Mouse (Mus musculus): ENCODE measurements at regions not wholly inside any gene's neighbourhood (a gene's known extent, or its start where the extent isn't known, plus 50 kb on each side); places are given as distances from the start of the nearest gene placed in this dataset.

- no peak for DNase-seq
Measured at GRCm38 (mm10) chr3:157842872-157843271, 82.0 kb downstream of the Cth start.

GRCm38 (mm10) chr3:157841164-157841719 lies 83.6 kb downstream of the Cth start:
- no peak for DNase-seq

GRCm38 (mm10) chr3:157804307-157804706 lies 120.6 kb downstream of the Cth start:
- no peak for DNase-seq

- no peak for DNase-seq
Measured at GRCm38 (mm10) chr3:157803356-157803755, 121.5 kb downstream of the Cth start.

GRCm38 (mm10) chr3:157787559-157788256 lies 137.2 kb downstream of the Cth start:
- DNase-seq = no peak

- no peak for DNase-seq
Measured at GRCm38 (mm10) chr3:157781071-157781470, 143.8 kb downstream of the Cth start.

- no peak for DNase-seq
Measured at GRCm38 (mm10) chr3:157777779-157778178, 147.1 kb downstream of the Cth start.

- DNase-seq = no peak
Measured at GRCm38 (mm10) chr3:157763487-157764199, 161.2 kb downstream of the Cth start.

- DNase-seq = no peak
Measured at GRCm38 (mm10) chr3:157759856-157760255, 165.0 kb downstream of the Cth start.

GRCm38 (mm10) chr3:157754826-157755225 lies 170.1 kb downstream of the Cth start:
- no peak for DNase-seq

- no peak for DNase-seq
Measured at GRCm38 (mm10) chr3:157750266-157750665, 174.6 kb downstream of the Cth start.

GRCm38 (mm10) chr3:157748395-157749037 lies 176.4 kb downstream of the Cth start:
- no peak for DNase-seq

- DNase-seq = no peak
Measured at GRCm38 (mm10) chr3:157743000-157743399, 176.3 kb downstream of the Ptger3 start.

- no peak for DNase-seq
Measured at GRCm38 (mm10) chr3:157739628-157740294, 173.1 kb downstream of the Ptger3 start.

- no peak for DNase-seq
Measured at GRCm38 (mm10) chr3:157732136-157732940, 165.6 kb downstream of the Ptger3 start.

GRCm38 (mm10) chr3:157729711-157730367 lies 163.1 kb downstream of the Ptger3 start:
- no peak for DNase-seq

GRCm38 (mm10) chr3:157724542-157724941 lies 157.8 kb downstream of the Ptger3 start:
- DNase-seq = no peak

GRCm38 (mm10) chr3:157723184-157723583 lies 156.5 kb downstream of the Ptger3 start:
- DNase-seq = no peak

- DNase-seq = peak; percentile 83
Measured at GRCm38 (mm10) chr3:157717313-157717921, 150.7 kb downstream of the Ptger3 start.

- peak; percentile 41 for DNase-seq
Measured at GRCm38 (mm10) chr3:157714023-157714422, 147.3 kb downstream of the Ptger3 start.
